Mouse (Mus musculus) Patski (cell line): ENCODE measurements around the gene Efcab5. TPM values are rescaled to one million over a fixed set of nuclear protein-coding genes. Genes with fewer than 3 reads are reported as not detected.

Experiments
- ATAC-seq: fragments of 100-300 bp; one replicate; pipeline ENCODE4 v1.8.0; 2021
- CTCF ChIA-PET: fragments of 350-600 bp; sonication (Branson Sonifier 250); formaldehyde crosslinking; loops from one replicate; lab custom pipeline; 2022; ENCODE audit warnings: inconsistent platforms; lab: Charles Lee
- POLR2A ChIA-PET: fragments of 350-600 bp; sonication (Branson Sonifier 250); formaldehyde crosslinking; loops from one replicate; lab custom pipeline; 2022; ENCODE audit warnings: antibody characterized with exemption, inconsistent platforms; lab: Charles Lee
- DNase-seq: peaks from one replicate; pipeline ENCODE4 v3.0.0-alpha.2; 2011; ENCODE audit warnings: low read depth, low spot score
- H3K27me3 ChIP-seq: fragments of 371-371 bp; one replicate; pipeline ENCODE4 v1.5.1; 2021
- CTCF ChIP-seq: fragments of 100-300 bp; IDR thresholded peaks from one replicate; pipeline ENCODE4 v1.5.1; 2021
- in situ Hi-C: fragments of 300-500 bp; cut with MboI; formaldehyde crosslinking; loops from 3 replicates; pipeline ENCODE4 v1.11.1; 2018; ENCODE audit warnings: low pct_unique_long_range_greater_than_20kb, mixed read lengths
- polyA plus RNA-seq: library from polyadenylated mRNA; unstranded; gene quantifications from one replicate; pipeline ENCODE4 v1.2.3, GENCODE M21; 2021

Gene Efcab5
- polyA plus RNA-seq, 1 experiment from 2014 or later: 0.23 TPM

DNA sequence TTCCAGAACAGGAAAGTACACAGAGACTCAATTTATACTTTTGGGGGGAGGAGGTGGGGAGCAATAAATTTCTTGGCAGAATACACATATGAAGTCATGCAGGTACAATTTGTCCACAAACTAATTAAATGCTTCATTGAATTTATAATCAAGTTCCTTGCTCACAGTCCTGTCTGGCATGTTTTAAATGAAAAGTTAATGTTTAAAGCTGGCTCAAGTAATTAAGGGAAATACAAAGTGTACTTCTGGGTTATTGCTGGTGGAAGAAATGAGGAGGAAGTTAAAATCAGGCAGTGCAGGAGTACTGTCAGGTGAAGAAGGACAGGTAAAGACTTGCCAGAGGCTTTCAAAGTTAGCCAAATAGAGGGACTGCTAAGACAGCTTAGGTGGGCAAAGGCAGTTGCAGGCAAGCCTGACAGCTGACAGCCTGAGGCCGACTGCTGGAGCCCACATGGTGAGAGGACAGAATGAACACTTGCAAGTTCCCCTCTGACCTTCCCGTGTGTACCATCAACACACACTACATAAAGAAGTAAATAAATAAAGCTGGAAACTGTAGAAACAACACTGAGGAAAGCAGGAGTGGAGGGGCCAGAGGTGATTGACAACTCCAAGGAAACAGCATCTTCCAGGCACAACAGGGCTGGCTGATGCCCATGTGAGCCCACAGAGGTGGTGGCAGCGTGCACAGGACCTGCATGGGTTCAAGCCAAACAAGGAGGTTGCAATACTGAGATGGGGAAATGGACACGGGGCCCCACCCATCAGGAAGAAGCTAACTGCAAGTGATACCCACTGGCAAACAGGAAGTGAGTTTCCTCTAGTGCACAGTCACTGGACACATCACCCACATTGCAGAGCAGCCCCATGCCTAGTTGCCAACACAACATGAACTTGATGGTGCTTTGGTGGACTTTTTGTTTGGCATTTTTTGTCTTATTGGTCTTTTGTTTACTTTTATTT lies 7.7 kb upstream of the Efcab5 start:
- in situ Hi-C loops: no loop called here
- H3K27me3 ChIP-seq: no peaks in the 10 kb centered on the region
- DNase-seq (no peak), ATAC-seq (no peak)
- no peak for TF ChIP-seq CTCF
- POLR2A ChIA-PET: no interaction called here
- CTCF ChIA-PET: interaction anchor here (1.6 to 1.8 kb wide), 2 partner anchors 95 to 99 kb away, joined by 3 to 6 read pairs; no protein-coding TSS in a partner anchor

DNA sequence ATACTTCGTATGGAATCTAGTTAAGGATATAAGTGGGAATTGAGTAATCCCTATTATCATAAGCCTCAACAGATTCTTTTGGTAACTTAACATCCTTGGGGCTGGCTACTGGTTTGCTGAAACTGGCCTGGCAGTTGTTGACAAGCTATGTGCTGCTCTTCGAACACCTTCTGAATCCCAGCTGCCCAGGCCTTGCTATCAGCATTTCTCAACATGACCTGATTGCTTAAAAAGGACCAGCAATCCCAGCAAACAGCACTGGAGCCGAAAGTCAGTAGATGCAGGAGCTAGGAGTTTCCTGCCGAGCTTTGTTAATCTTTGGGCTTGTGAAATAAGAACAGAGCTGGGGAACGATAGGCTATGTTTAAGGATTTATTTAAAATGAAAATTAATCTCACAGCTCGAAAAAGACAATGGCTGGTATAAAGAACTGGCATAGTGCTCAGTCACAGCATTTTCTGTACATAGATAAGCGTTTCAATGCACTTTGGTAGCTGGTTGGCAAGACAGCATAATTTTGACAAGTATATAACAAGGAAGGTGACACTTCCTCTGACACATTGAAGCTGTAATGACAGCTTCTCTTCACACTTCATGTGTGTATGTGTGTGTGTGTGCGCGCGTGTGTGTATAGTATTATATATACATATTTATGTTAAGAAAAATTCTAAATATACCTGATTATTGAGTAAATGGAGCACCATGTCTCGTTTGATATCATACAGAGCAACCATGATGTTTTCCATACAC lies 6.8 kb upstream of the Efcab5 start:
- no peak for DNase-seq
- in situ Hi-C loops: no loop called here
- ATAC-seq: no peak
- no peak for TF ChIP-seq CTCF
- no peaks in the 10 kb centered on the region for H3K27me3 ChIP-seq
- CTCF ChIA-PET: interaction anchor here (1.6 to 1.8 kb wide), 2 partner anchors 94 to 98 kb away, joined by 3 to 6 read pairs; no protein-coding TSS in a partner anchor
- POLR2A ChIA-PET: interaction anchor here (0.6 kb wide), 1 partner anchor 389 kb away, joined by 5 read pairs; no protein-coding TSS in a partner anchor

DNA sequence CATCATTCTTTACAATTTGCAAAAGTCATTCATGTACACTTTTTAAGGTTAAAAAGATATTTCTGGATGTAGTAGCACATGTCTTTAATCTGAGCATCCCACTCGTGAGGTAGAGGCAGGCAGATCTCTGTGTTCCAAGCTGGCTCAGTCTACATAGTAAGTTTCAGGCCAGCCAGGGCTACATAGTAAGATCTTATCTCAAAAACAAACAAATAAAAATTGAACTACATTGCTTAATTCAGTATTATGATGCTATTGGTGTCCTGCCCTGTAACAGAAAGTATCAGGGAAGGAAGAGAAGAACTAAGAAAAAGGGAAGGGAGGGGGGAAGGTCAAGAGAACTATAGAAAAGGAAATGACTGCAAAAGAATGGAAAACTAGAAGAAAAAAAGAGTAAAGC lies 6.0 kb upstream of the Efcab5 start:
- ATAC-seq: no peak
- in situ Hi-C loops: no loop called here
- no peak for TF ChIP-seq CTCF
- no peak for DNase-seq
- ChIA-PET CTCF (interaction anchor here (1.2 to 1.8 kb wide), 3 partner anchors 12 to 93 kb away, joined by 4 to 6 read pairs (median 4); no protein-coding TSS in a partner anchor), POLR2A (interaction anchor here (0.6 kb wide), 1 partner anchor 390 kb away, joined by 5 read pairs; no protein-coding TSS in a partner anchor)
- H3K27me3 ChIP-seq: no peaks in the 10 kb centered on the region

DNA sequence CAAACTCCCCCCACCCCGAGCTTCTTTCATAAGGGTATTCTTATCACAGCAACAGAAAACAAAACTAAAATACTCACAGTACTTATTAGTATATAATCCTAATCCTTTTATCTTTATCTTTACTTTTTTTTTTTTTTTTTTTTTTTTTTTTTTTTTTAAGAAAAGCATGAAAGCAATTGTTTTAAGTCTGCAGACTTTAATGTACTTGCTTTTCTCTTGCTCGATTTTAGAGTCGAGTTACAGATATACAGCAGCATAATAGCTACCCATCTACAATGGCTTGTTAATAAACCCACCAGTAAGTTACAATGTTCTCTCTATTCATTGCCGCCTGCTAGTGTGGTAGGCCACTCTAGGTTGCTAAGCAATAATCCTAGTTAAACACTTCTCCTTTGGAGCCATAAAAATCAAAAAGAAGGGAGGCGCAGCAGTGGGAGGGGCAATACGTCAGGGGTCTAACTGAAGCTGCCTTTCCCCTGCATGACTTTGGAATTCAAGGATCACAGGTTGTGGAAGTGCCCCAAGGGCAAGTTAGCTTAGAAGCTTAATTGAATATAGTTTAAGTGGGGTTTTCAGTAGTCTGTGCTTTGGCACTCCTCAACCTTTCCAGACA lies 5.3 kb upstream of the Efcab5 start:
- no peak for TF ChIP-seq CTCF
- no peak for DNase-seq
- in situ Hi-C loops: no loop called here
- ChIA-PET CTCF (interaction anchor here (1.2 kb wide), 2 partner anchors 11 to 14 kb away, joined by 4 read pairs; no protein-coding TSS in a partner anchor), POLR2A (interaction anchor here (0.6 kb wide), 1 partner anchor 53 kb away, joined by 4 read pairs; no protein-coding TSS in a partner anchor)
- ATAC-seq: no peak
- H3K27me3 ChIP-seq: no peaks in the 10 kb centered on the region

DNA sequence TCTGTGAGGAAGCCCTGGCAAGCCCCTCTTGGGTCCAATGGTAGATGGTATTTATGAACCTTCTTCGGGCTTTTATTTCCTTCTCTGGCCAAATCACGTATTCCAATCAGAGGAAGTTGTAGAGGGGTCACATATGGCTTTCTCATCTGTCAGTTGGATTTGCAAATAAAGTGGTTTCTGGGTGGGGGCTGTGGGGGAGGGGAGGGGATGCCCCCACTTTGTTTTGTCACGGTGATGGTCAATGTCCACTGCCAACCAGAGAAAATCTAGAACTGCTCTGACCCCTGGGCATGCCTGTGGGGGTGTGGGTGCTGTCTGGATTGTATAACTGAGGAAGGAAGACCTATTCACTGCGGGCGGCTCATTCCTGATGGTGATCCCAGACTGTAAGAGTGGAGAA lies 4.6 kb upstream of the Efcab5 start:
- TF ChIP-seq CTCF: no peak
- ChIA-PET CTCF (interaction anchor here (1.2 kb wide), 2 partner anchors 10 to 14 kb away, joined by 4 read pairs; no protein-coding TSS in a partner anchor), POLR2A (interaction anchor here (0.6 kb wide), 1 partner anchor 54 kb away, joined by 4 read pairs; no protein-coding TSS in a partner anchor)
- H3K27me3 ChIP-seq: no peaks in the 10 kb centered on the region
- DNase-seq (no peak), ATAC-seq (no peak)
- in situ Hi-C loops: no loop called here

DNA sequence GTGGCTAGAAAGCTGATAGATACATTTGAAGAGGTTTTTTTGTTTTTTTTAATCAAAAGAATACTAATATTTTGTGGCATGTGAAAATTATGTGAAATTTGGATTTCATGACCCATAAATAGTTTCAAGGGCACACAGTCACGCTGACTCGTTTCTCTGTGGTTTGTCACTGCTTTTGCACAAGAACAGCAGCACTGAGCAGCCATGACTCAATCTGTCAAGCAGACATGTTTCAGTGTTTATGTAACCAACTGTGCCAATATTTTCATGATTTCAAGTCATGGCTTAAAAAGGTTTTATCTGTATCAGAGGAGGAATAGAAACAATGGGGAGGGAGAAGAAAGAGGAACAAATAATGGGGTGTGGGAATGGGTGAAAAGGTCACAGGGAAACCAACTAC lies 3.8 kb downstream of the Efcab5 start:
- ChIA-PET POLR2A (no interaction called here), CTCF (interaction anchor here (0.9 to 1.6 kb wide), 2 partner anchors 14 to 66 kb away, joined by 3 read pairs; no protein-coding TSS in a partner anchor)
- TF ChIP-seq CTCF: no peak
- in situ Hi-C loops: no loop called here
- H3K27me3 ChIP-seq: peaks cover 6% of the 10 kb centered on the region
- DNase-seq (no peak), ATAC-seq (no peak)

DNA sequence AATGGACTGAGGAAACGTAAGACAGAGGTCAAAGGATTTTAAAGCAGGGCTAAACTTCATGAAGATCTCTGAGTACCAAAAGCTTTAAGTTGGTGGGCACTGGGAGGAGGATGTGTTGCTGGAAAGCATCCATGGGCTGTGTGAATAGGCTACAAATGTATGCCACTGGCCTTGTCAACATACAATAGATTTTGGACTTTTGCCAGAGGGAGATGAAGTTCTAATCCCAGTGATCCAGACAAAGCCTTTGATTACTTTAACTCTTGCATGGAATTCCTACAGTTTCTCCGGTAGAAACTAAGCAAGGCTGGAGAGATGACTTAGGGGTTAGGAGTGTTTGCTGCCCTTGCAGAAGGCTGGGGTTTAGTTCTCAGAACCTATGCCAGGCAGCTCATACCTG lies 6.2 kb downstream of the Efcab5 start:
- ATAC-seq (no peak), DNase-seq (no peak)
- in situ Hi-C loops: no loop called here
- peaks cover 6% of the 10 kb centered on the region for H3K27me3 ChIP-seq
- ChIA-PET CTCF (interaction anchor here (1.0 to 1.2 kb wide), 2 partner anchors 8 to 11 kb away, joined by 3 to 4 read pairs; no protein-coding TSS in a partner anchor), POLR2A (interaction anchor here (1.1 kb wide), 1 partner anchor 13 kb away, joined by 6 read pairs; no protein-coding TSS in a partner anchor)
- TF ChIP-seq CTCF: no peak

DNA sequence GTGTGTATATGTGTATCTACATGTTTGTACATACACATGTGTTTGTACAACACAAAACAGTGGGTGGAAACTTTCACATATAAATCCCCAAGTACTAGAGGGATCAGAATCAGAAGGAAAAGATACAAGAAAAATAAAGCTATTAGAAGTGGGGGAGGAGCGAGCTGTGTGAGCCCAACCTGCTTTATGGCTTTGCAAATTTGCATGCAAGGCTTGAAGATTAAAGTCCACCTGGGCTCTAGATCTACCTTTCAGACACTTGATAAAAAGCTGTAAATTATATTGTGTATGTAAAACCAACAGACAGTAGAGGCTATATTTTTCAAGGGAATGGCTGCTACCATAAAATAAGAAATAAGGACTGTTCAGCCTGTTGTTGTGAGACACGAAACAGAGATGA lies 6.7 kb downstream of the Efcab5 start:
- DNase-seq (no peak), ATAC-seq (no peak)
- peaks cover 7% of the 10 kb centered on the region for H3K27me3 ChIP-seq
- ChIA-PET POLR2A (interaction anchor here (1.1 kb wide), 1 partner anchor 13 kb away, joined by 6 read pairs; no protein-coding TSS in a partner anchor), CTCF (no interaction called here)
- in situ Hi-C loops: no loop called here
- no peak for TF ChIP-seq CTCF

DNA sequence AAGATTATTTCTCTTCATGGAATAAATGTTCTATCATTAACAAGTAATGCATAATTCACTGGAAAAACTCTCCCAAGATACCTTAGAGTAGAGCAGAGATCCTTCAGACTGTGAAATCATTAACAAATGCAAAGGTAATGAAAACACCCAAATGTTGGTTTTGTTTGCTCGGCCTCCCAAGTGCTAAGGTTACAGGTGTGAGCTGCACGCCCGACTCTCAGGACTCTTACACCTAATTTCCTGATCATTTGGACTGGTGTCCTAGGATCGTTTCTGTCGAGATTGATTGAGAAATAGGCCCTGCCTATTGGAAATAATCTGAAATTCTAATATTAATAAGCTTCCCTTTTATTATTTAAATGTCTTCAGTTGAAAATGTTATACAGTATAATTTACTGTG lies 7.2 kb downstream of the Efcab5 start:
- DNase-seq (no peak), ATAC-seq (no peak)
- in situ Hi-C loops: no loop called here
- ChIA-PET CTCF (no interaction called here), POLR2A (no interaction called here)
- no peak for TF ChIP-seq CTCF
- H3K27me3 ChIP-seq: peaks cover 12% of the 10 kb centered on the region

DNA sequence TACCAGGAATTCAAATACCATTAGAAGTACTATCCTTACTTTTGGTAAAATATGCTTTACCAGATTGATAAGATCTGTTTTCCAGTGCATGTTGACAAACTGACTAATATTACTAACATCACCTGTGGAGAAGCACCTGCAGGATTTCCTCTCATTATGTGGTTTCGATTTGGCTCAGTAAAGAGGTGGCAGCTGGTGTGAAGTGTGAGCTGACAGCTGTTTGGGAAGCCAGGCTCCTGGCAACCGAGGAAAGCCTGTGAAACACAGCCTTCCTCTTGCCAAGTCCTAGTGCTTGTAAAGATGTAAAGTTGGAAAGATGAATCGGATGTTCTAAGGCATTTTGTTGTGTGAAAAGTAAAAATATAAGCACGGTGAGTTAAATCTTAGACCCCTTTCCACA lies 7.9 kb downstream of the Efcab5 start:
- in situ Hi-C loops: no loop called here
- POLR2A ChIA-PET: no interaction called here
- peaks cover 18% of the 10 kb centered on the region for H3K27me3 ChIP-seq
- DNase-seq: no peak
- ATAC-seq: no peak
- CTCF ChIA-PET: no interaction called here
- TF ChIP-seq CTCF: no peak
